Mouse (Mus musculus): ENCODE data around the gene Cideb.

Cideb gene

DNA sequence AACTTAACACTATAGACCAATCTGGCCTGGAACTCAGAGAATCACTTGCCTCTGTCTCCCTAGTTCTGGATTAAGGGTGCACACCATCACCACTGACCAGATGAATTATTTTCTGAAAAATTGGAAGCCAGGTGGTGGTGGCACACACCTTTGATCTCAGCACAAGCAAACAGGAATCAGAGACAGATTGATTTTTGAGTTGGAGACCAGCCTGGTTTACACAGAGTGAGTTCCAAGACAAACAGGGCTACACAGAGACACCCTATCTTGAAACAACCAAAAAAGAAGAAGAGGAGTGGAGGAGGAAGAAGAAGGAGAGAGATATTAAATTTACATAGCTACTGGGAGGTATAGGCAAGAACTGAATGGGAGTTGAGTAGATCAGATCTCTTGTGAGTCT lies 32.0 kb downstream of the Cideb start:
- intact Hi-C loops (cut with DNase I), result no loop called here

DNA sequence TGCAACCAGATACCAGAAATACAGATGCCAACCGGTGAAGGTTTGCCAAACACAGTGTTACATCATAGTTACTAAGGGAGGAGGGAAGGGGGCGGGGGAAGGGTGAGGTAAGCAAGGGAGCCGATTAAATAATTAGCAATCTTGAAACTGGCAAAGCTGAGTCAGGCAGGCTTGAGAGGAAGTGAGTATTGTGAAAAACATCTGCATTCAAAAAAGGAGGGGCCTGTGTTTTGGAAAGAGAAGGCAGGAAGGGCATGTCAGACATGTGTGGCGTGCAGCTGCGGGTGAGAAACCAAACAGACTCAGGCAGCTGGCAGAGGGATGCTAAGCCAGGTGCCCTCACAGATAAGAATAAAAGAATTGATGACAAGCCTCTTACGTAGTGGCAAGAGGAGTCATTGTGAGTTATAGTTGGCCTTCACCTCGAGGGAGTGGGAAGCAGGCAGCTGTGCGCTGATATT lies 33.8 kb downstream of the Cideb start:
- intact Hi-C loops (cut with DNase I), result no loop called here

DNA sequence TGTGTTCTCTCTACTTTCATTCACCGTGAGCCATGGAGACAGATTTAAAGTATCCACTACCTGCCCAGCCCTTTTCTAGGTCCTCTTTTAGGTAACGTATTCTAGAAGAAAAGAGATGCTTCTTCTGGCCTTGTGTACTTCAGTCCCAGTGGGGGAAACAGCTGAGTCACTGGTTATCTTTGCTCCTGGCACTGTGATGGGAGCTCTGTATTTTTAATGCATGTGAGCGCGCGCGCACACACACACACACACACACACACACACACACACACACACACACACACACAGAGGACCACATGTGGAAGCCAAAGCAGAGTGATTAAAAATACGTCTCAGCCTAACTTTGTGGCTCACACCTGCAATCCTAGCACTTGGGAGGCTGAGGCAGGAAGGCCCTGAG lies 34.8 kb downstream of the Cideb start:
- intact Hi-C loops (cut with DNase I), result no loop called here

DNA sequence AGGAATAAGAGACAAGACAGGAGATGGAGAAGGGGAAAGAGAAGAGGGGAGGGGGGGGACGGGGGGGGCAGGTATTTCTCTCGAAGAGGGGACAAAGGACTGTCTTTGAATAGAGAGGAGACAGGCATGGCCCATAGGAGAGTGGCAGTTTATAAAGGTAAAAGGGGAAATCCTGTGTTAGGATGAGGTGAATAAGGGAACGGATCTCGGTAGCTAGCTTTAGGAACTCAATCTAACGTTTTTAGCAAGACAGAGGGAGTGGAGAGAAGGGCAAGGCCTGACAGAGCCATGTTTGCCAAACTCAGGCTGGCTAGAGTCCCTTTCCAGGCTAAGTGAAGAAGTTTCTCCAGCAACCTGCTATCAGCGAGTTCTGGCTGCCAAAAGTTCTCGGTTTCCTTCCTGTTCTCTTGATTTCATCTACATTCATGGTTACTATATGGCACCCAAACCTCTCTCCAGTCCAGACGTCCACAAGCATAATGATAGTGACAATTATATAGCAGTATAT lies 35.8 kb downstream of the Cideb start:
- intact Hi-C loops (cut with DNase I), result no loop called here

DNA sequence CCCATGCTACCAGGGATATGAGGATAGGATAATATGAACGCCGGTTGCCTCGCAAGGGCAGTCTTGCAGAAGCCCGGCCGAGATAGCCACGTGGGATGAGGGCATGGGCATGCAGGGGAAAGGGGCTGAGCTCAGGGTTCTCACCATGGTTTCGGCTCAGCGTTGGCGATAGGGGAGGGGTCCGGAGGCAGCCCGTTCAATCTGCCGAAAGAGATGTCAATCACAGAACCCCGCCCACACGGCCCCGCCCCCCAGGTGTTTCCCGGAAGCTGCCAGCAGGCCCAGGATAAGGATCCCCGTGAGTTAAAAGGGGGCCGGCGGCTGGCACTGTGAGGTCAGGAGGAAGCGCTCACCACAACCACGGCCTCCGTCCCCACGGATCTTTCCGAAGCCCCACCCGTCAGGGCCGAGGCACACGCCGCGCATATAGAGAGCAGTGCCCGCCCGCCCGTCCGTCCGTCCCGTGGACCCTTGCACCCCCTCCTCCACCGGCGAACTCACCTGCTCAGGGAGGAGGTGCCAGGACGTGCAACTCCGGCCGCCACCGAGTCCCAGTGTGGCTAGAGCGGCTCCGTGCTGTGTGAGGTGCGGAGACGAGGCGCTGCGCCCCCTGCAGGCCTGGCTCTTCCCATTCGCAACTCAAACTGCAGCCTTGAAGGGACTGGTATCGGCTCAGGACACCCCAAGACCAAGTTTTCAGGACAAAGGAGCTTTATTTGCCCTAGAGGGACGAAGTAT lies 36.4 kb downstream of the Cideb start, which contains the start of gene Rabggta:
Gene Rabggta, minus strand, starts transcription at position 564 of the 738 bp plus-strand sequence.
- intact Hi-C loops (cut with DNase I), result no loop called here

DNA sequence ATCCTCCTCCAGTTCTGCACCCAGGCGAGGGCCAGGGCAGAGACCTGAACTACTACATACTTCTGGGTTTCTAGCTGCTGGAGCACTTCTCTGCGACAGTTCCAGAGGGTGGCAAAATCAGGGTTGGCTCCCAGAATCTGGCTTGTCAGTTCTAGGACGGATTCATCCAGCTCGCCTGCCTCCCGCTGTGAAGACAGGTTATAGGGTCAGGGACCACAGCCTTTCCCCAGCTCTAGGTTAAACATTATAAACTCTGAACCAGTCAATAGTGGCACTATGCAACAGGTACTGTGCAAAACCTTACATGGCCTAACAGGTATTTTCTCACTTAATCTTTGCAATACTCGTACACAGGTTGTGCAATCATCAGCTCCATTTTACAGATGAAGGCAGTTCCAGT lies 37.2 kb downstream of the Cideb start:
- intact Hi-C loops (cut with DNase I), result no loop called here

DNA sequence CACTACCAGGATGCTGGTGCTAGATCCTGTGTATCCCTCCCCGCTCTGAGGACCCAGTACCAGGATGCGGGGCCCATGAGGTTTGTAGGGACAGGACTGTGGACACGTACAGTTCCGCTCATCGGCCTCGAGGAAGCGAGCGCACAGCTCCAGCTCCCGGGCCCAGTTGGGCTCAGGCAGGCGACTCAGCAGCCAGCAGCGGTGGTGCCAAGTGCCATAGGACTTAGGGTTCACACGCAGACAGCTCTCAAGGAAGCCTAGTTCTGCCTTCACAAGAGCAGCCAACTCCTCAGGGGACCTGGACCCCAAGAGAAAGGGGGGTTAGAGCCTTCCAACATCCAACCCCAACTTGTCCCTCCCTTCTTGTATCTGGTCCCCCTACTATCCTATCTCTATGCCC lies 37.6 kb downstream of the Cideb start:
- intact Hi-C loops (cut with DNase I), result no loop called here

DNA sequence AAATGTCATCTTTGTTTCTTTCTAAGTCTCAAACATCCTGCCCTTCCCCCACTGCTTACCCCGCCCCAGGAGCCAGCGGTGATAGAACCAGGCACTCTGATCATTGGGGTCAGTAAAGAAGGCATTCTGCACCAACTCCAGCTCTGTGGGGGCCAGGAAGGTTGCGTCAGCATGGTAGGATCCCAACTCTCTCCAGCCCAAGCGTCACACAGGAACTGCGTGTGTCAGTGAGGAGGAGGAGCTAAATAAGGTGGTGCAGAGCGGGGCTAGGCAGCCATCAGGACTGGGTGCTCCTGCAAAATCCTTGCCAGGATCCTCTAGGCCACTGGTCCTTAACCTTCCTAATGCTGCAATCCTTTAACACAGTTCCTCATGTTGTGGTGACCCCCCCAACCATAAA lies 38.5 kb downstream of the Cideb start:
- intact Hi-C loops (cut with DNase I), result no loop called here

DNA sequence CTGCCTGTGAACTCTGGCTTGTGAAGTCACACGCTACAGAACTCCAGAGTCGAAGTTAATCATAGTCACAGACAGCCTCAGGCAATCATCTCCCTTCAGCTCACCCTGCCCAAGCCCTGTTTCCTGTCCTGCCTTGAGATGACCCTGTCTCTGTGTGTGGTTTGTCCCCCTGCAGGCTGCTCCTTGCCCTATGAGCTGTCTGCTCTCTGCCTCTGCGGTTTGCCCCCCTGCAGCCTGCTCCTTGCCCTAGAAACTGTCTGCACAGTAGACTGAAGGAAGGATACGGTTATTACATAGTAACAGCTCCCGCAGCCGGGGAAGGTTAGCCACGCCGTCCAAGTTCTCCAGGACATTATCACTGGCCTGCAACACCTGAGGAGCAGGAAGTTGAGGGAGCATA lies 41.4 kb downstream of the Cideb start:
- intact Hi-C loops (cut with DNase I), result no loop called here

DNA sequence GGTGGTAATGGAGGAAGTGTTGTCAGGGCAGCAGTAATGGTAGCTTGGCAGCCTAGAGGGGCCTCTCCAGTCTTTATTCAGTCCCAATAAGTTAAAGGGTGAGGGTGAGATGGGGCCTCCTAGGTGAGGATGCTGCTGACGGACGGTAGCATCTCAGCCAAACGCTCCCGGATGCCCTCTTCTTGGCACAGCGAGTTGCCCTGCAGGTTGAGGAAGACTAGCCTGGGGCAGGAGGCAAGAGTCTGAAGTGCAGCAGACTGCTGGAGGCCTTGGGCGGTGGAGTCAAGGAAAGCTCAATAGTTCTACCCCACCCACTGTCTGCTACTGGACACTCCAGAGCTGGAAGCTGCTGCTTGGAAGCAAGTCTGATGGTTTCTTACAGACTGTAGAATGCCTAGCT lies 42.0 kb downstream of the Cideb start:
- intact Hi-C loops (cut with DNase I), result no loop called here

DNA sequence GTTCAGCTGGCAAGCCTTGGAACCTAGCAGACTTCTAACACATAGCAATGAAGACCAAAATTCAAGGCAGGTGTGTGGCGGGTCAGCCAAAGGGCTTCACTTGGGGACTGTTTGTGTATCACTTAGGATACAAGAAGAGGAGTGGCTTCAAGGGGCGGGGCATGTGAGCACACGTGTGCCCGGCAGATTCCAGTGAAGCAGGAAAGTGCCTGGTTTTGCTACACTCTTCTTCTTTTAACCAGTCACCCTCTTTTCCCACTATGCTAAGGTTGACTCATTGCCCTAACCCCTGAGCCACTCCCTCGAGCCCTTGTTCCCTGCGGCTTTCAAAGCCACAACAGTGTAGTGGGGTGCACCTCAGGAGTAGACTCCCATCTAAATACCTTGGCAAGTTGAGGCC lies 43.4 kb downstream of the Cideb start:
- intact Hi-C loops (cut with DNase I), result no loop called here

DNA sequence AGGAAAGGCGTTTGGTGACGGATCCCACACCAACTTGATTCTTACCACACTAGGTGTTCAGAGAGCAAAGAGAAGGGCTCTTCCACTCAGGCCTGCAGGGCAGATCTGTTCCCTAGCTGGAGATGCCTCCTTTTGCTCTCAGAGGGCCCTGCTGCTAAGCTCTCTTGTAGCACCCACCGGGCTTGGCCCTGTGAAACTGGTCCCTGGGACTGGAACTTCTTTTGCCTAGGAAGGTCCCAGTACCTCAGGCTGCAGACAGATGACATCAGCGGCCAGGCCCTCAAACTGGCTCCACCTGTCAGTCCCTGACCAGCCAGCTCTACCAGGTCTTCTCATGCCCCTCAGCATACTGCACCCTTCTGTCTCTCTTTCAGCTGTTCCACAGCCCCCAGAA lies 44.5 kb downstream of the Cideb start, which contains the start of gene Tgm1:
Gene Tgm1, minus strand, starts transcription at position 198 of the 394 bp plus-strand sequence.
- intact Hi-C loops (cut with DNase I), result no loop called here

DNA sequence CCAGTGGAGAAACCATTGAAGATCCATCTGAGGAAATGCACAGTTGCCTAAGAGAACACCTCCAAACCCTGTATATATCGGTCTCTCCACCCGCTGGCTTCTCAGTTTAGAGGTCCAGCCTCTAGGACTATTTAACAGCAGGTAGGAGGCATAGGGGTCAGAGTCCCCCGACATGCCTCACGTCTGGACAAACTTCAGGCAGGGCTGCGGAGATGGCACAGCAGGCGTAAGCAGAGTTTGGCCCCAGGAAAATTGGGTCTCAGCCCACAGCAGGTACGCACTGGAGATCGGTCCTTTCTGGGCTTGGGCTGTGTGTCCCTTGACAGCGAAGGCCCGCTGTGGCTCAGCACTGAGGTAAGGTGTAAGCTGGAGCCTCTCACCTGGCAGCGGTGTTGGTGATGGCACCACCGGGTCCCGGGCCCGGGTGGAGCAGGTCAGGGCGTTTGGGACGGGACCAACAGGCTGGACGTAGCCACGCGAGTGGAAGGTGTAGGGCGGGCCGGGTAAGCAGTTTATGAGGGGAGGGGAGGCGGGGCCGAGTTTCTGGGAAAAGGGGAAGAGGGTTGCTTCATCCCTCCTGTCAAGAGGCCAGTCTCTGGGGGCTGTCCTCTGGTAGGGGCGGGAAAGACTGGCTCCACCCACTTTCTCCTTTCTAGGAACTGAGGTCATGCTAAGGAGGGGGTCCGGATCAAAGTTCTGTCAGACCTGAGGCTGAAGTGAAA lies 45.1 kb downstream of the Cideb start:
- intact Hi-C loops (cut with DNase I), result no loop called here

DNA sequence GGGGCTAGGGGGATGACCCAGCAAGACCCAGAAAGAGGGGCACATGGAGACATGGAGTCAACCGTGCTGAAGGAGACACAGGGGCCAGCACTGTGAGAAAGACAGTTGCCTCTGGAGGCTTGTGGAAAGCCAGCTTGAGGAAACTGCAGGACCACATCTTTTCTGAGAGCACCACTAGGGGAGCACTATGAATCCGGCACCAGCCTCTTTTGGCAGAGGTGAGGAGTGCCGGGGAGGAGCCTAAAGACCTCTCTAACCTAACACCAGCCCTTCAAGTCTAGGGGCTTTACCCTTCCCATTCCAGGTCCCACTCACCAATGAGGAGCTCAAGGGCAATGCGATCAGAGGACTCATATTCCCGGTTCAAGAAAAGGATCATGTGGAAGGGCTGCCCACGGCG lies 46.5 kb downstream of the Cideb start:
- intact Hi-C loops (cut with DNase I), result no loop called here

DNA sequence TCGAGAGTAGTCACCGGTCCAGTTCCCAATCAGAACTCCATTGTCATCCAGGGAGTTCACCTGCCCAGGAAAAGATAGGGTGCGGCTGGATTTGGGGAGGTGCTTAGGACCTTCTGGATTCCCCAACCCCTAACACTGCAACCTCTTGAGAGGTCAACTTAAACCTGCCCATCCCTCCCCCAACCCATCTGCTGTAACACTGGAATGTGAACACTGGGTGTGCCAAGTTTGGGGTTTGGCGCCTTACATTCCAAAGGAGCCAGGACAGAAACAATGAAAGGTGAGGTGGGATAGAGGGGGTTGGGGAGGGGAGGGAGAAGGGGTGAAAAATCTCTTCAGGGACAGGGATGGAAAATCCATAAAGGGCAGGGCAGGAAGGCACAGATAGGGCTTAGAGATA lies 48.7 kb downstream of the Cideb start:
- intact Hi-C loops (cut with DNase I), result no loop called here

DNA sequence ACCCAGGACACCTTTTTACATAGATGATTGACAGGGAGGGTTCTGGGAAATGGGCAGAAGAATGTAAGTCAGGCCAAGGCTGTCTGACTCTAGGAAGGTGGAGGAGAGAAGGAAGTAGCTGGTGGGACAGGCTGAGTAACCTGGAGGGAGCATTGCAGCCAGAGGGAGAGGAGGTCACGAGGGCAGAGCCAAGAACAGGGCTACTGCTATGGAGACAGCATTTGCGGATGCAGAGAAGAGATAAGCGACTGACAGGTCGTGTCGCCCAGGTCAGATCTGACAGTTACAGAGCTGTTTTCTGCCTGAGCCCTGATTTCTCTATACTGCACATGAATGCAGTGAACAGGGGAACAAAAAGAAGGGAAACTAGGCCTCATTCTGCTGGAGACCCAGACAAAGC lies 50.9 kb downstream of the Cideb start:
- intact Hi-C loops (cut with DNase I), result no loop called here

DNA sequence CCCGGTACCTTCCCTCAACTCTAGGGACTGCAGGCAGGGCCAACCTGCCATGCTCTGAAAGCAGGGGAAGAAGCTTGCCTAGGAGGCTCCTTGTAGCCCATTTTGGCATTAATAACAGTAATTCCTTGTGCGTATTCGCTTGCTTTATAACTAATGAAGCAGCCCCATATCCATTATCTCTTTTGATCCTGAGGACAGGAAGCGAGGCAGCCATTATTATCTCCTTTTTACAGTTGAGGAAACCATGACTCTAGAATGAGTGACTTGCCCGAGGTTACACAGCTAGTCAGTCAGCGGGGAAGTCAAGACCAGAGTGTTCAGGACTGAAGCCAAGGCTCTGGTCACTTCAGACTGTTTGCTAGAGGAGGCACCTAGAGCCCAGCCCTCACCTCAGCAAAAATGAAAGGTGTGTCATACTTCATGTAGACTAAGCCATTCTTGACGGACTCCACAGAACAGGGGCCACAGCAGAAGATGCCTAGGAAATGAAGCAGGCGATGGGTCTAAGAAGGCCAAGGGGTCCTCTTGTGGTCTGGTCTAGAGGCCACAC lies 52.1 kb downstream of the Cideb start:
- intact Hi-C loops (cut with DNase I), result no loop called here
